Mouse (Mus musculus) heart, embryonic 13.5 days (tissue): ENCODE data around the gene Dusp28. TPM values are rescaled to one million over a fixed set of nuclear protein-coding genes. Genes with fewer than 3 reads are reported as not detected.
A peak's percentile ranks its signal among the peaks of the same experiment; 100 is the strongest.
"Not testable (repeated sequence)": the region's sequence is repeated elsewhere in the genome, so short reads cannot be mapped to it uniquely, and the experiment has no call there.

Source experiments
- ATAC-seq: fragments of 200-750 bp; cut with Nextera tagmentation; 2 replicates; pipeline ENCODE4 v1.8.0; 2017; ENCODE audit warnings: moderate TSS enrichment; ENCODE audit not compliant: insufficient number of reproducible peaks, low FRiP score, low TSS enrichment; ENCODE audit errors: extremely low read depth
- H3K27ac ChIP-seq: fragments of 300-500 bp; sonication (generic); replicated peaks from 2 replicates; pipeline ENCODE4 v1.5.1; 2015; ENCODE audit warnings: moderate library complexity, mild to moderate bottlenecking, inconsistent platforms
- H3K27me3 ChIP-seq: fragments of 300-500 bp; sonication (generic); replicated peaks from 2 replicates; pipeline ENCODE4 v1.6.1; 2015; ENCODE audit warnings: mild to moderate bottlenecking, inconsistent platforms
- H3K36me3 ChIP-seq: fragments of 300-500 bp; sonication (generic); 2 replicates; pipeline ENCODE4 v1.6.1; 2015; ENCODE audit warnings: mild to moderate bottlenecking, inconsistent platforms
- H3K4me1 ChIP-seq: fragments of 300-500 bp; sonication (generic); 2 replicates; pipeline ENCODE4 v1.6.1; 2015; ENCODE audit warnings: inconsistent platforms
- H3K4me2 ChIP-seq: fragments of 300-500 bp; sonication (generic); 2 replicates; pipeline ENCODE4 v1.6.1; 2015; ENCODE audit warnings: inconsistent platforms, mild to moderate bottlenecking, moderate library complexity
- H3K4me3 ChIP-seq: fragments of 300-500 bp; sonication (generic); 2 replicates; pipeline ENCODE4 v1.5.1; 2015; ENCODE audit warnings: moderate library complexity, mild to moderate bottlenecking, inconsistent platforms
- H3K9ac ChIP-seq: fragments of 300-500 bp; sonication (generic); 2 replicates; pipeline ENCODE4 v1.6.1; 2015; ENCODE audit warnings: inconsistent platforms, mild to moderate bottlenecking, moderate library complexity
- H3K9me3 ChIP-seq: fragments of 300-500 bp; sonication (generic); 2 replicates; pipeline ENCODE4 v1.6.1; 2016; ENCODE audit warnings: inconsistent platforms
- WGBS: fragments of 180-500 bp; shearing (Covaris S2); methylation state at CpG from one replicate; pipeline ENCODE4 v1.1.7; 2015; ENCODE audit warnings: mixed read lengths; 5-methylcytosine and 5-hydroxymethylcytosine counted together
- polyA plus RNA-seq: library from polyadenylated mRNA; unstranded; fragments of >200 nt; fragmentation: Nextera tagmentation; extraction: Ambion mirVana; gene quantifications from 2 replicates; pipeline ENCODE4 v1.2.1, GENCODE M21; 2015

Dusp28 gene
- polyA plus RNA-seq, 1 experiment from 2014 or later, result 9.8 TPM

DNA sequence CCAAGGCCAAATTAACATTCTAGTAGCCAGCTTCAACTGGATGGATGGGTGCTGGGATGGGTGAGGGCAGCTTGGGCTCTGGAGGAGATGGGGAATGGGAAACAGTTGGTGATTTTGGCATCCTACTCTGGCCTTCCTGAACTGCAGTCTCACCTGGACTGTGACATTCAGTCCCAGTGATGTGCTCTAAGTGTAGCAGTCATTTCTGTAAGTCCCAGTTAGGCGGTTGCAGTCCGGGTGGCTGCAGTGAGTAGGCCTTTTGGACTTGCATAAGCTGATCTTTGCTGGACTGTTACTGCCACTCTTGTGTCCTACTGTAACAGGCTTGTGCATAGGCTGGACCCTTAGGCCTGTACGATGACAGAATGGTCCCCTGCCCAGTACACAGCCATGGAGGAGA, 41.2 kb downstream of the Dusp28 start:
- 89% methylated on average over 3 of the region's 3 CpGs for WGBS
- no peak overlapping the region for H3K4me3 ChIP-seq

DNA sequence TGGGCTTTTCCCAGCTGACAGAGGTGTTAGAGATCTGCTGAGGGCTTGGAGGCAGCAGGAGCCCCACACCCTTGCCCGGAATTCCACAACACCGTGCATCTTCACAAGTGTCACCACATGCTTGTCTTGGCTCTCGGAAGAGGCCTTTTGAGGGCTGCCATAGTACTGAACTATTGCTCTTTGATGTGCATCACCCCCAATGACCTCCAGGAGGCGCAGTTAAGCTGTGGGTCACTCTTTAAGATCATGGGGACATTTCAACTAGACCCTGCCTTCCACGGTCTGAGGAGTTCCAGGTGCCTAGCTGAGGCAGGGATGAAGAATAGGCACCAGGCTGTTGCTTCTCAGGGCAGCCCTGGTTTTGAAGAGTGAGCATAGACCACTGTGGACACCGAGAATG, 42.6 kb downstream of the Dusp28 start:
- Histone ChIP-seq H3K4me1 (no peaks in the 10 kb centered on the region), H3K36me3 (peaks cover 42% of the 10 kb centered on the region), H3K9ac (no peak overlapping the region), H3K4me3 (no peak overlapping the region), H3K27ac (no peak overlapping the region), H3K27me3 (no peaks in the 10 kb centered on the region), H3K9me3 (no peaks in the 10 kb centered on the region), H3K4me2 (no peak overlapping the region)
- 45% methylated on average over 6 of the region's 6 CpGs for WGBS
- ATAC-seq, result no peak

More for the DNA sequence above, 41.2 kb downstream of the Dusp28 start:
- H3K4me2 ChIP-seq, result no peak overlapping the region
- H3K9me3 ChIP-seq, result no peaks in the 10 kb centered on the region
- no peak for ATAC-seq
- no peak overlapping the region for H3K27ac ChIP-seq
- H3K27me3 ChIP-seq, result no peaks in the 10 kb centered on the region
- peaks cover 56% of the 10 kb centered on the region for H3K36me3 ChIP-seq
- H3K9ac ChIP-seq, result no peak overlapping the region
- no peaks in the 10 kb centered on the region for H3K4me1 ChIP-seq

GRCm38 (mm10) chr1:92950607-92951006, 43.8 kb downstream of the Dusp28 start, which contains the start of gene Gpr35:
Gpr35 (plus strand) TSS chr1:92950865.
- Histone ChIP-seq H3K4me3 (no peak within 1 kb of the TSS), H3K4me1 (no peaks in the 10 kb centered on the region), H3K9me3 (no peaks in the 10 kb centered on the region), H3K27ac (no peak within 1 kb of the TSS), H3K27me3 (no peaks in the 10 kb centered on the region), H3K4me2 (no peak within 1 kb of the TSS), H3K36me3 (peaks cover 30% of the 10 kb centered on the region), H3K9ac (no peak within 1 kb of the TSS)
- 64% methylated on average over 5 of the region's 5 CpGs for WGBS
- no peak for ATAC-seq

GRCm38 (mm10) chr1:92953641-92954040, 46.9 kb downstream of the Dusp28 start:
- no peak for ATAC-seq
- H3K36me3 ChIP-seq, result peaks cover 2% of the 10 kb centered on the region; the same call in 1 of the 2 replicates
- H3K4me3 ChIP-seq, result no peak overlapping the region
- 0 out of 2 replicates have a peak, but pooled peaks cover 3% of the 10 kb centered on the region for H3K27me3 ChIP-seq
- no peaks in the 10 kb centered on the region for H3K4me1 ChIP-seq
- H3K9ac ChIP-seq, result no peak overlapping the region
- no peak overlapping the region for H3K4me2 ChIP-seq
- no peaks in the 10 kb centered on the region for H3K9me3 ChIP-seq
- no peak overlapping the region for H3K27ac ChIP-seq
- WGBS, result 59% methylated on average over 2 of the region's 2 CpGs

DNA sequence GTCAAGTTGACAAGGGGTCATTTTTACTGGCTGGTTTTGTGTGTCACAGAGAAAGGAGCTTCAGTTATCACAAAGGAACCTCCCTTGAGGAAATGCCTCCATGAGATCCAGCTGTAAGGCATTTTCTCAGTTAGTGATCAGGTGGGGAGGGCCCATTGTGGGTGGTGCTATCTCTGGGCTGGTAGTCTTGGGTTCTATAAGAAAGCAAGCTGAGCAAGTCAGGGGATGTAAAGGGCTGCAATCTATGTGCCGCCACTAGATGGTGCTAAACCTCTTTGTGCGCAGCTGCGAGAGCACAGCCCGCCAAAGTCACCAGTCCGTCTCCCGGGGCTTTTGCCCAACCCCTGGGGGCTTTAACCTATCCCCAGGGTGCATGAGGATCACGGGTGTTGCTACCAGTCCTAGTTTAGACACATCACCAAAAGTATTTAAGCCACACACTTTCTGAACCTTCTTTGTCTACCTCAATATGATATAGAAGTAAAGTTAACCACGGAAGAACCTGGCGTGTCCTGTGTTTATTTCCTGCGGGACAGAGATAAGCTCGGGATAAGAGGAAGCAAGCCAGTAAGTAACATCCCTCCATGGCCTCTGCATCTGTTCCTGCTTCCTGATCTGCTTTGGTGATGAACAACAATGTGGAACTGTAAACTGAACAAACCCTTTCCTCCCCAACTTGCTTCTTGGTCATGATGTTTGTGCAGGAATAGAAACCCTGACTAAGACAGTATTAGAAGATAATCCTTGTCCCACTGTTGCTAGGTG, 50.0 kb downstream of the Dusp28 start:
- 4% methylated on average over 11 of the region's 11 CpGs for WGBS
- Histone ChIP-seq H3K4me3 (peak overlapping the region; percentile 36), H3K4me2 (peak overlapping the region; percentile 63), H3K9ac (peak overlapping the region; percentile 56; the same call in 1 of the 2 replicates)
- H3K4me1 ChIP-seq, H3K27ac ChIP-seq, H3K27me3 ChIP-seq, H3K36me3 ChIP-seq, H3K9me3 ChIP-seq, ATAC-seq: not testable (repeated sequence)

Other genes with a start within 250 kb of the Dusp28 start
- gene Gpc1, start 75.3 kb upstream of the Dusp28 start, polyA plus RNA-seq, result 53.1 and 61.5 TPM in 2 replicates
- gene Ankmy1, start 4.1 kb upstream of the Dusp28 start, polyA plus RNA-seq, result 0.12 and 0.17 TPM in 2 replicates
- 30.9 and 31.0 TPM in 2 replicates for gene Rnpepl1, start 3.8 kb downstream of the Dusp28 start, polyA plus RNA-seq
- 14.9 and 15.8 TPM in 2 replicates for gene Capn10, start 27.4 kb downstream of the Dusp28 start, polyA plus RNA-seq
- gene Gpr35, start 43.9 kb downstream of the Dusp28 start, polyA plus RNA-seq, result 0.14 and 0.48 TPM in 2 replicates
- gene Aqp12, start 99.4 kb downstream of the Dusp28 start, polyA plus RNA-seq, result not detected in 2 replicates
- gene Kif1a, start 195.0 kb downstream of the Dusp28 start, polyA plus RNA-seq, result 9.7 and 10.8 TPM in 2 replicates
- 0.27 TPM in 1 of 2 replicates, not detected in the other for gene Agxt, start 228.3 kb downstream of the Dusp28 start, polyA plus RNA-seq